Mouse (Mus musculus): ENCODE measurements at regions not wholly inside any gene's neighbourhood (a gene's known extent, or its start where the extent isn't known, plus 50 kb on each side); places are given as distances from the start of the nearest gene placed in this dataset.

- TF ChIP-seq CTCF (IDR thresholded peaks at IDR 0.05; ENCODE audit: insufficient read depth, low read depth, low read length) (no peak), POLR2A (IDR thresholded peaks at IDR 0.05; ENCODE audit: insufficient read depth, low read depth, low read length) (no peak)
Observed at GRCm38 (mm10) chr12:15659332-15659731, 157.4 kb downstream of the Trib2 start.
